Comparison of ENCODE assay signal across 1 mouse cellular context in genomic region chr2:31040487-31040886, GRCm38 (mm10).
A peak's percentile ranks its signal among the peaks of the same experiment; 100 is the strongest.
TF ChIP-seq lines count a peak whose summit lies in the region.

No protein-coding gene starts in this region.

TF ChIP-seq in CH12.LX, 34 proteins besides CTCF, POLR2A, EP300 and RAD21 (continued from another document):
- TF ChIP-seq ZNF384 (IDR thresholded peaks at IDR 0.05; ENCODE audit: low read depth, low read length) (no peak), USF2 (conservative IDR thresholded peaks at IDR 0.05; ENCODE audit: low read depth, low read length) (0 out of 2 replicates have a peak, but pooled peaks have one; percentile 4), MXI1 (IDR thresholded peaks at IDR 0.05; ENCODE audit: low read depth, low read length) (peak; percentile 88; the same call in 1 of the 2 replicates), NRF1 (IDR thresholded peaks at IDR 0.05; ENCODE audit: low read depth, low read length) (peak; percentile 29; the same call in 1 of the 2 replicates), USF1 (IDR thresholded peaks at IDR 0.05; ENCODE audit: low read depth, low read length) (peak; percentile 55), MEF2A (IDR thresholded peaks at IDR 0.05; ENCODE audit: borderline replicate concordance, low read depth, low read length) (peak; percentile 85), BHLHE40 (IDR thresholded peaks at IDR 0.05; ENCODE audit: low read depth, low read length) (peak; percentile 90), ZMIZ1 (IDR thresholded peaks at IDR 0.05; ENCODE audit: low read depth, low read length) (0 out of 2 replicates have a peak, but pooled peaks have one; percentile 24), HCFC1 (IDR thresholded peaks at IDR 0.05; ENCODE audit: low read depth, low read length) (peak; percentile 40; the same call in 1 of the 2 replicates), TCF12 (IDR thresholded peaks at IDR 0.05; ENCODE audit: low read depth, low read length) (peak; percentile 67; the same call in 1 of the 2 replicates), POLR2AphosphoS2 (IDR thresholded peaks at IDR 0.05; ENCODE audit: low read depth, low read length) (0 out of 2 replicates have a peak, but pooled peaks have one; percentile 57), SMC3 (IDR thresholded peaks at IDR 0.05; ENCODE audit: low read depth, low read length) (no peak), ETS1 (conservative IDR thresholded peaks at IDR 0.05; ENCODE audit: low read depth, low read length) (peak; percentile 96), JUN (IDR thresholded peaks at IDR 0.05; ENCODE audit: insufficient read depth, low read depth, low read length) (peak; percentile 13; the same call in 1 of the 2 replicates)
